Mouse (Mus musculus) CH12.LX (cell line): ENCODE data around the gene Car14. TPM values are rescaled to one million over a fixed set of nuclear protein-coding genes. Genes with fewer than 3 reads are reported as not detected.

ENCODE experiments used
- DNase-seq: peaks from one replicate; pipeline ENCODE4 v3.0.0-alpha.2; 2013; ENCODE audit errors: extremely low read depth
- H3K27ac ChIP-seq: 2 replicates; pipeline ENCODE4 v1.5.1; 2012; ENCODE audit warnings: low read depth, mild to moderate bottlenecking, control low read depth, moderate library complexity; ENCODE audit not compliant: insufficient read depth
- H3K27me3 ChIP-seq: replicated peaks from 2 replicates; pipeline ENCODE3; 2012; ENCODE audit warnings: inconsistent platforms
- H3K36me3 ChIP-seq, 2 experiments: replicated peaks in 1 of 2; 2 replicates each; pipeline versions ENCODE3 to v1.6.1; 2012; ENCODE audit warnings: inconsistent platforms in 1 of 2, low read length in 1 of 2, mild to moderate bottlenecking in 1 of 2, mixed read lengths in 1 of 2, moderate library complexity in 1 of 2; ENCODE audit not compliant: control insufficient read depth in 1 of 2, insufficient read depth in 1 of 2
- H3K4me1 ChIP-seq, 2 experiments: 2 replicates each; pipeline ENCODE4 v1.6.1; 2012; ENCODE audit warnings: inconsistent platforms in 1 of 2, moderate library complexity in 1 of 2; ENCODE audit not compliant: insufficient read depth in 2 of 2, control insufficient read depth in 1 of 2
- H3K4me2 ChIP-seq: 2 replicates; pipeline ENCODE4 v1.6.1; 2012; ENCODE audit warnings: low read depth, mild to moderate bottlenecking, control low read depth; ENCODE audit not compliant: poor library complexity, insufficient read depth, severe bottlenecking
- H3K4me3 ChIP-seq, 3 experiments: fragments of 150-350 bp in 1 of 3; sonication (generic) in 1 of 3; replicated peaks in 1 of 3; 2 replicates each; pipeline versions ENCODE3 to v1.5.1; 2011 to 2012; ENCODE audit warnings: low read depth in 2 of 3, low read length in 2 of 3, mild to moderate bottlenecking in 2 of 3, moderate library complexity in 2 of 3, control low read depth in 1 of 3, improper control_type of control experiment in 1 of 3, inconsistent platforms in 1 of 3, mixed read lengths in 1 of 3; ENCODE audit not compliant: poor library complexity in 1 of 3
- H3K79me2 ChIP-seq: replicated peaks from 2 replicates; pipeline ENCODE4 v1.6.1; 2012; ENCODE audit warnings: mild to moderate bottlenecking, moderate library complexity; ENCODE audit not compliant: control insufficient read depth, poor library complexity, insufficient read depth, severe bottlenecking; ENCODE audit errors: extremely low read depth
- H3K9ac ChIP-seq: 2 replicates; pipeline ENCODE4 v1.6.1; 2012; ENCODE audit warnings: low read depth, mild to moderate bottlenecking, control low read depth, moderate library complexity; ENCODE audit not compliant: insufficient read depth
- H3K9me3 ChIP-seq: replicated peaks from 2 replicates; pipeline ENCODE3; 2012; ENCODE audit warnings: low read length, inconsistent platforms, mixed read lengths
- BHLHE40 ChIP-seq: IDR thresholded peaks from 2 replicates; pipeline ENCODE4 v1.6.1; 2011; ENCODE audit warnings: mild to moderate bottlenecking, low read depth, low read length, improper control_type of control experiment
- CHD1 ChIP-seq: IDR thresholded peaks from 2 replicates; pipeline ENCODE4 v1.6.1; 2012; ENCODE audit warnings: low read depth, low read length, improper control_type of control experiment, inconsistent platforms
- CHD2 ChIP-seq: IDR thresholded peaks from 2 replicates; pipeline ENCODE4 v1.6.1; 2011; ENCODE audit warnings: low read length, improper control_type of control experiment
- CTCF ChIP-seq, 2 experiments: IDR thresholded peaks in 1 of 2; conservative IDR thresholded peaks in 1 of 2; 2 replicates each; pipeline ENCODE4 v1.5.1; 2011 to 2012; ENCODE audit warnings: low read depth in 2 of 2, low read length in 2 of 2, improper control_type of control experiment in 1 of 2, inconsistent platforms in 1 of 2, mild to moderate bottlenecking in 1 of 2, moderate library complexity in 1 of 2
- E2F4 ChIP-seq: IDR thresholded peaks from 2 replicates; pipeline ENCODE4 v1.6.1; 2011; ENCODE audit warnings: low read depth, low read length, improper control_type of control experiment; ENCODE audit not compliant: insufficient replicate concordance
- ELF1 ChIP-seq: IDR thresholded peaks from 2 replicates; pipeline ENCODE4 v1.6.1; 2014; ENCODE audit warnings: low read depth, mild to moderate bottlenecking, inconsistent platforms, low read length, improper control_type of control experiment
- ETS1 ChIP-seq: conservative IDR thresholded peaks from 2 replicates; pipeline ENCODE4 v1.6.1; 2012; ENCODE audit warnings: low read depth, mild to moderate bottlenecking, inconsistent platforms, low read length, improper control_type of control experiment, moderate library complexity
- GABPA ChIP-seq: IDR thresholded peaks from 2 replicates; pipeline ENCODE4 v1.6.1; 2012; ENCODE audit warnings: low read depth, low read length, improper control_type of control experiment, inconsistent platforms; ENCODE audit not compliant: insufficient replicate concordance
- HCFC1 ChIP-seq: IDR thresholded peaks from 2 replicates; pipeline ENCODE4 v1.6.1; 2012; ENCODE audit warnings: low read depth, mild to moderate bottlenecking, inconsistent platforms, low read length, improper control_type of control experiment
- IRF4 ChIP-seq: IDR thresholded peaks from 2 replicates; pipeline ENCODE4 v1.6.1; 2014; ENCODE audit warnings: low read depth, mild to moderate bottlenecking, inconsistent platforms, low read length, improper control_type of control experiment
- JUN ChIP-seq: IDR thresholded peaks from 2 replicates; pipeline ENCODE4 v1.6.1; 2011; ENCODE audit warnings: low read depth, mild to moderate bottlenecking, low read length, improper control_type of control experiment, moderate library complexity; ENCODE audit not compliant: insufficient read depth
- JUND ChIP-seq: conservative IDR thresholded peaks from 2 replicates; pipeline ENCODE4 v1.6.1; 2011; ENCODE audit warnings: low read depth, low read length, improper control_type of control experiment
- KAT2A ChIP-seq: IDR thresholded peaks from 2 replicates; pipeline ENCODE4 v1.6.1; 2012; ENCODE audit warnings: low read length, improper control_type of control experiment, inconsistent platforms; ENCODE audit not compliant: insufficient replicate concordance
- MAFK ChIP-seq: IDR thresholded peaks from 2 replicates; pipeline ENCODE4 v1.6.1; 2011; ENCODE audit warnings: low read length, improper control_type of control experiment; ENCODE audit not compliant: insufficient replicate concordance
- MAX ChIP-seq: IDR thresholded peaks from 2 replicates; pipeline ENCODE4 v1.6.1; 2011; ENCODE audit warnings: low read length, improper control_type of control experiment
- MAZ ChIP-seq: IDR thresholded peaks from 2 replicates; pipeline ENCODE4 v1.6.1; 2012; ENCODE audit warnings: low read depth, mild to moderate bottlenecking, inconsistent platforms, low read length, improper control_type of control experiment, moderate library complexity
- MEF2A ChIP-seq: IDR thresholded peaks from 2 replicates; pipeline ENCODE4 v1.6.1; 2014; ENCODE audit warnings: low read depth, mild to moderate bottlenecking, inconsistent platforms, low read length, improper control_type of control experiment, borderline replicate concordance
- MXI1 ChIP-seq: IDR thresholded peaks from 2 replicates; pipeline ENCODE4 v1.6.1; 2011; ENCODE audit warnings: mild to moderate bottlenecking, low read depth, low read length, improper control_type of control experiment
- MYC ChIP-seq: IDR thresholded peaks from 2 replicates; pipeline ENCODE4 v1.6.1; 2011; ENCODE audit warnings: low read depth, mild to moderate bottlenecking, improper control_type of control experiment, low read length
- NELFE ChIP-seq: IDR thresholded peaks from 2 replicates; pipeline ENCODE4 v1.6.1; 2011; ENCODE audit warnings: low read depth, low read length, improper control_type of control experiment
- NRF1 ChIP-seq: IDR thresholded peaks from 2 replicates; pipeline ENCODE4 v1.6.1; 2014; ENCODE audit warnings: low read depth, mild to moderate bottlenecking, inconsistent platforms, low read length, improper control_type of control experiment, moderate library complexity
- PAX5 ChIP-seq: IDR thresholded peaks from 2 replicates; pipeline ENCODE4 v1.6.1; 2012; ENCODE audit warnings: low read length, inconsistent platforms, mixed read lengths
- POLR2A ChIP-seq: IDR thresholded peaks from 2 replicates; pipeline ENCODE4 v1.6.1; 2011; ENCODE audit warnings: low read depth, mild to moderate bottlenecking, improper control_type of control experiment, low read length
- POLR2AphosphoS2 ChIP-seq: IDR thresholded peaks from 2 replicates; pipeline ENCODE4 v1.6.1; 2011; ENCODE audit warnings: low read depth, low read length, improper control_type of control experiment
- RAD21 ChIP-seq: IDR thresholded peaks from 2 replicates; pipeline ENCODE4 v1.6.1; 2011; ENCODE audit warnings: low read depth, mild to moderate bottlenecking, low read length, improper control_type of control experiment, moderate library complexity
- RCOR1 ChIP-seq: conservative IDR thresholded peaks from 2 replicates; pipeline ENCODE4 v1.6.1; 2012; ENCODE audit warnings: low read depth, mild to moderate bottlenecking, inconsistent platforms, low read length, improper control_type of control experiment
- SIN3A ChIP-seq: IDR thresholded peaks from 2 replicates; pipeline ENCODE4 v1.6.1; 2012; ENCODE audit warnings: low read length, improper control_type of control experiment, inconsistent platforms
- SMC3 ChIP-seq: IDR thresholded peaks from 2 replicates; pipeline ENCODE4 v1.6.1; 2011; ENCODE audit warnings: low read depth, low read length, improper control_type of control experiment
- TBP ChIP-seq: conservative IDR thresholded peaks from 2 replicates; pipeline ENCODE4 v1.6.1; 2011; ENCODE audit warnings: low read depth, low read length, improper control_type of control experiment
- TCF12 ChIP-seq: IDR thresholded peaks from 2 replicates; pipeline ENCODE4 v1.6.1; 2014; ENCODE audit warnings: low read depth, mild to moderate bottlenecking, inconsistent platforms, low read length, improper control_type of control experiment
- UBTF ChIP-seq: IDR thresholded peaks from 2 replicates; pipeline ENCODE4 v1.6.1; 2012; ENCODE audit warnings: low read depth, mild to moderate bottlenecking, inconsistent platforms, low read length, improper control_type of control experiment, moderate library complexity
- USF1 ChIP-seq: IDR thresholded peaks from 2 replicates; pipeline ENCODE4 v1.6.1; 2014; ENCODE audit warnings: low read depth, mild to moderate bottlenecking, inconsistent platforms, low read length, improper control_type of control experiment
- USF2 ChIP-seq: conservative IDR thresholded peaks from 2 replicates; pipeline ENCODE4 v1.6.1; 2011; ENCODE audit warnings: low read depth, low read length, improper control_type of control experiment
- ZC3H11A ChIP-seq: IDR thresholded peaks from 2 replicates; pipeline ENCODE4 v1.6.1; 2012; ENCODE audit warnings: low read depth, mild to moderate bottlenecking, inconsistent platforms, low read length, improper control_type of control experiment
- ZKSCAN1 ChIP-seq: IDR thresholded peaks from 2 replicates; pipeline ENCODE4 v1.6.1; 2012; ENCODE audit warnings: low read depth, inconsistent platforms, low read length, improper control_type of control experiment, borderline replicate concordance
- ZMIZ1 ChIP-seq: IDR thresholded peaks from 2 replicates; pipeline ENCODE4 v1.6.1; 2012; ENCODE audit warnings: low read depth, mild to moderate bottlenecking, inconsistent platforms, low read length, improper control_type of control experiment
- ZNF384 ChIP-seq: IDR thresholded peaks from 2 replicates; pipeline ENCODE4 v1.6.1; 2012; ENCODE audit warnings: low read depth, low read length, improper control_type of control experiment, inconsistent platforms
- dilution Hi-C: fragments of 300-500 bp; cut with MboI; formaldehyde crosslinking; loops from 2 replicates; pipeline ENCODE4 v1.14.3; 2020; ENCODE audit warnings: low sequenced_read_pairs; ENCODE audit not compliant: extremely low pct_unique_long_range_greater_than_20kb, extremely low pct_ligation_motif_present
- in situ Hi-C: fragments of 300-500 bp; cut with MboI; formaldehyde crosslinking; loops from 3 replicates; pipeline ENCODE4 v1.14.3; 2019; ENCODE audit warnings: low sequenced_read_pairs, low pct_ligation_motif_present, low pct_unique_long_range_greater_than_20kb, mixed read lengths
- polyA plus RNA-seq: library from polyadenylated mRNA; unstranded; fragments of >175 nt; gene quantifications from 2 replicates; pipeline ENCODE4 v1.2.1, GENCODE M21; 2012; ENCODE audit warnings: low read depth; ENCODE audit not compliant: insufficient read length
- total RNA-seq, 2 experiments: library from RNA; depleted of rRNA; stranded (reverse); fragments of 300-350 nt in 1 of 2; fragments of >200 nt in 1 of 2; gene quantifications; 2 replicates each; pipeline ENCODE4 v1.2.3; 2012 to 2014

Gene Car14
- total and polyA plus RNA-seq, 3 experiments, result 0.13 to 0.36 TPM; not detected in 1

DNA sequence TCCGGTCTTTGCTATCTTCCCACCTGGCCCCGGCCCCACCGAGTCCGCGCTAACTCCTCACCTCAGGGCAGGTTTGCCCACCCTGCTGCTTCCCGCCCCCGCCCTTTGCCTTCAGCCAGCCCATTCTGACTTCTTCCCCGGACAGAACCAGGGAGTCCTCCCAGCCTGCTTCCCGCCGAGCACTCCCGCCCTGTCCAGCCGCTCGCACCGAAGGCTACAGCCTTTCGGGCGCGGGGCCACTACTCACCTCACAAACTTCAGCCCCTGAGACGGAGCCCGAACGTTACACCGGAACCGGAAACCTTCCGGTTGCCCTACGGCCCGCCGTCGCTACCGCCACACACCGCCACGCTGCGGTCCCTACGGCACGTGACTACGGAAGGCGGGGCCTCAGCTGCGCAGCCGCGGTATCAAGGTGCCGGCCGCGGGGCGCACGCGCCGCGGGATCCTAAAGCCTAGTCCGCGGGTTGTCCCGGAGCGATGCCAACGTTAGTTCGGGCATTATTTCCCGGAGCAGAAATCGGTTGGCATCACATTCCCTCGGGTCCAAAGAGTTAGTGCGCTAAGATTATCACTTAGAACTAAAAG is 48.9 kb downstream of the Car14 start, which contains the start of gene Prpf3:
Gene Prpf3 (minus strand): TSS at position 384 of the 588 bp plus-strand sequence.
- H3K4me2 ChIP-seq, result peak within 1 kb of the TSS; percentile 61
- TF ChIP-seq CHD2 (peak; percentile 37; the same call in 1 of the 2 replicates), ZNF384 (peak; percentile 83), ZMIZ1 (peak; percentile 84), PAX5 (no peak), NRF1 (peak; percentile 99), E2F4 (peak; percentile 80; the same call in 1 of the 2 replicates), ELF1 (peak; percentile 92), GABPA (peak; percentile 7; the same call in 1 of the 2 replicates), MAFK (no peak), KAT2A (peak; percentile 82; the same call in 1 of the 2 replicates), TCF12 (peak; percentile 94), CTCF (conservative IDR thresholded peaks at IDR 0.05 in 1 of 2, IDR thresholded peaks at IDR 0.05 in 1 of 2; ENCODE audit: low read depth in 2 of 2, low read length in 2 of 2) (no peak), USF1 (peak; percentile 97), UBTF (no peak), IRF4 (peak; percentile 60; the same call in 1 of the 2 replicates), MEF2A (peak; percentile 59; the same call in 1 of the 2 replicates), POLR2AphosphoS2 (peak; percentile 92), RCOR1 (no peak), MXI1 (peak; percentile 84), POLR2A (peak; percentile 98), CHD1 (no peak), MAZ (peak; percentile 48; the same call in 1 of the 2 replicates), JUN (no peak), SIN3A (peak; percentile 93), HCFC1 (peak; percentile 89), ZC3H11A (no peak), USF2 (peak; percentile 92), MAX (peak; percentile 99), TBP (peak; percentile 82), ETS1 (peak; percentile 34; the same call in 1 of the 2 replicates), BHLHE40 (peak; percentile 99), MYC (peak; percentile 97), SMC3 (no peak), ZKSCAN1 (no peak), RAD21 (no peak), NELFE (peak; percentile 98), JUND (no peak)
- H3K79me2 ChIP-seq, result peaks cover 26% of the 10 kb centered on the region

More for the DNA sequence above, 48.9 kb downstream of the Car14 start, which contains the start of gene Prpf3:
- DNase-seq, result peak; percentile 90
- Histone ChIP-seq H3K27me3 (no peaks in the 10 kb centered on the region), H3K4me3 (peak within 1 kb of the TSS; percentile 74 to 95 (median 78)), H3K36me3 (peaks cover 23 to 37% of the 10 kb centered on the region in 2 experiments), H3K9me3 (no peaks in the 10 kb centered on the region), H3K9ac (peak within 1 kb of the TSS; percentile 80), H3K4me1 (peaks cover 0 to 13% of the 10 kb centered on the region in 2 experiments; a peak in 1 of 4 replicates), H3K27ac (peak within 1 kb of the TSS; percentile 48; the same call in 1 of the 2 replicates)
- dilution Hi-C loops (no loop called here), in situ Hi-C loops (loop anchor here (10.0 kb wide), 1 partner anchor 199 kb away; the partner anchor contains the start of gene Vps45)
